Mouse (Mus musculus) gonadal fat pad, adult 2 months (tissue): Measurements from ENCODE around the gene Mob1b. TPM values are rescaled to one million over a fixed set of nuclear protein-coding genes. Genes with fewer than 3 reads are reported as not detected.

Experiments
- DNase-seq: peaks from one replicate; pipeline ENCODE4 v3.0.0-alpha.2; 2012; ENCODE audit warnings: low read depth
- polyA plus RNA-seq: library from polyadenylated mRNA; depleted of rRNA; stranded (reverse); fragments of >200 nt; gene quantifications from 2 replicates; pipeline ENCODE4 v1.2.3, GENCODE M21; 2012; rRNA removed

Mob1b gene
- polyA plus RNA-seq, 1 experiment: 5.4 TPM

DNA sequence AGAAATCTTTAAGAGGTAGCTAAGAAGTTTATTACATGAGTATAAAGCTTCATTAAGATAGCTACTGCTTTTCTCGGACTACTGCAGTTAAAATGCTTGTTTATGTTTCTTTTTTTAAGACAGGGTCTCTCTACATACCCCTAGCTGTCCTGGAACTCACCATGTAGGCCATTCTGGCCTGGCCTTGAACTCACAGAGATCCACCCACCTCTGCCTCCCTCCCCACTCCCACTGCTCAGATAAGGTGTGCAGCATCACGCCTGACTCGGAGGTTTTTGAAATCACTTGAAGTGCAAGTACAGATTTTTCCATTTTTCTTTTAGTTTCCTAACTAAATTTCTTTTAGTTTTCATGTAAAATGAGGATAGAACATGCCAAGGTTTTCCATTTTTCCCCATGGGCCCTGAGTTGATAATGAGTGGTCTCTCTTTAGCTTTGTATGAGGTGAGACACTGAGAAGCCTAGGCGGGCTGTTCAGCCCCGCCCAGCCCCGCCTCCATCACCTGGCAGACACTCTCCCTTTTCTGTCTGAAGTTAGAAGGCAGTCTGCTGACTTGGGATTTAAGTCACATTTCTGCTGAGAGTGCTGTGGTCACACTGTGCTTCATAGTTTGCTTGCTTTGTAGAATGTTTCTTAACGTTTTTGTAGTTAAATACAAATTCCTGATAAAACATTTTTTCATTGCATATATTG is 61.6 kb downstream of the Mob1b start:
- DNase-seq: no peak

DNA sequence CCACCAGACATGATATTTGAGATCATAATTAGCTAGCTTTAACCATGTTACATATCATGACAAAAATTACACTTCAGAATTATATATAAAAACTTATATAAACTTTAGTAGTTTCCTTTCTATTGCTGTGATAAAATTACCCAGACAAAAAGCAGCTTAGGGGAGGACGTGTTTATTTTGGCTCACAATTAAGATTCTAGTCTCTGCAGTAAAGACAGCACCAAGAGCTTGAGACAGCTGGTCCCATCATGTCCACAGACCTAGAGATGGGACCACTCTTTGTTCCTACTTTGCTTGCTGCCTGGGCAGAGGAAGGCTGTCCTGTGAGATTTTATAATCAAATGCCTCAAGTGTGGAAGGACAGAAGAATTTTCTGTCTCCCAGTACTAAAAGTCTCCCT is 64.4 kb downstream of the Mob1b start:
- DNase-seq: no peak

- no peak for DNase-seq
These were observed 70.0 kb downstream of the Mob1b start for GRCm38 (mm10) chr5:88790675-88791074.

- DNase-seq: no peak
These were observed 70.9 kb downstream of the Mob1b start for GRCm38 (mm10) chr5:88791256-88792245.

DNA sequence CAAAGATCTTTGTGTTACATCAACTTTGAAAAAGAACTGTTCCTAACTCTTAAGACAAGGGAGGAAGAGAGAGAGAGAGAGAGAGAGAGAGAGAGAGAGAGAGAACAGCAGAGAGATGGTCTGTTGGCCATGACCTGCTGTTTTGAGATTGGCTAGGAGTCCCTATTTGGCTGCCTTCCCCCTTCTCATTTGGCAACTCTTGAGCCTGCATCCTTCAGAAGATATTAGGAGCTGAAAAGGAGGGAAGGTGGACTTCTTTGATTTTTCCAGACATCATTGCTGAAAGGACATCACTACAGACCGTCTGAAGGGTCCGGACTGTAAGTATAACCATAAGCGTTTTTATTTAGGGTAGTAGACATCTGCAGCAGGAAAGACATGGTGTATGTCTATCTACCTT is 73.0 kb downstream of the Mob1b start:
- no peak for DNase-seq

DNA sequence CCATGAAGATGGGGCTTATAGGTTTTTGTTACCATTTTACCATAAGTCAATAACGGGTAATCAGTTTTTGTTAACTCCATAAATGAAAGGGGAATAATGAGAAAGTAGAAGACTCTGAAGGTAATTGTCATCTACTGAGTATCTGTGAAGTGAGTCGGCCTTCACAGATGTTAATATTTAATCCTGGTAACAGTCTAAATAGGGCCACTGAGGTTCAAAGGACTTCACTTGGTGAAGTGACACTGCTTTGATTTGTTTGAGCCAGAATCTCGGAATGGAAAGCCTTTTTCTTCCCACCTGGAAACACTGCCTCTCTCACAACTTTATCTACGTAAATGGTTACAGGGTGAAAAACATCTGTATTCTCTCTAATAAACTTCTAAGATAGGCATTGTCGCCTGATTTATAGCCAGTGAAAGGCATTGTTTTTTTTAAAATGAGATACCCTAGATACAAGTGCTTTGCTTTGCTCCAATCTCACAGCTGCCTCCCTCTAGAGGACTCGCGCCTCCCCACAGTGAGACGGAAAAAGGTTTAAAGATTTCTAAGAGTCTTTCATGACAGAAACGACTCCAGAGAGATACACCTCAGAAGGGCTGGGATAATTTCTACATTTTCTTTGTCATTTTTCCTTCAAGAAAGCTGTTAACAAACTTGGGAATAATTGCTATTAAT is 75.4 kb downstream of the Mob1b start:
- DNase-seq: no peak

GRCm38 (mm10) chr5:88796588-88796987 is 75.9 kb downstream of the Mob1b start:
- DNase-seq: no peak

DNA sequence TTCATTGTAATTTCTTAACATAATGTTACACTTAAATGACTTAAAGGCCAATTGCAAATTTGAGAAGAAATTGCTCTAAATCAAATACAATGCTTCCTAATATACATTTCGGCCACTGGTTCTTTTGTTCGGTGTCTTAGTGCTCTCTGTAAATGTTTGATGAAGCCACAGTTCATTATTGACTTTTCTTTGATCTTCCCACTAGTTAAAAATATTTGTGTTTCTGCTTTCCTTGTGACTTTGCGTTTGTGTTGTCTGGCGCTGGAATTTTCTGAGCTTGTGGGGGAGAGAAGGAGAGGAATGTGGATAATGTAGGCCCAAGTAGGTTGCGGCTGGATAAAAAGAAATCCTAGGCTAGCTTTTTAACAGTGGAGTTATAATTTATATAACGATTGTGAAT is 76.5 kb downstream of the Mob1b start:
- DNase-seq: no peak

- DNase-seq: no peak
These were observed 85.0 kb downstream of the Mob1b start for GRCm38 (mm10) chr5:88805616-88806015.

DNA sequence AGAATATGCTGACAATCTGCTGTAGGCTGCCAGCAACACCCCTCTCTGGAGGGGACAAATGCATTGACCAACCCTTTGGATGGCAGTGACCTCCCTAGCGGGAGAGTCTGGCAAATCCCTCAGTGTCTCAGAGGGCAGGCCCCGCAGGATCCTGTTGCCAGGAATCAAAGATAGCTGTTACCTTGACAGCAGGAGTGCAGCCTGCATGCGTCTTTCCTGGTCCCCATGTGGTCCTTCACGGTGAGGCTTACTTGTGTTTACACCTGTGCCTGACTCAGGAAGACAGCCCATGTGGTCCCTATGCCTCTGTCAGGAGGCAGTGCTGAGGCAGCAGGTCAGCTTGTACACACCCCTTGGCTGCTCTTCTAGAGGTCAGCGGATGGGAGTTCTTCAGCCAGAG is 85.6 kb downstream of the Mob1b start:
- no peak for DNase-seq

DNA sequence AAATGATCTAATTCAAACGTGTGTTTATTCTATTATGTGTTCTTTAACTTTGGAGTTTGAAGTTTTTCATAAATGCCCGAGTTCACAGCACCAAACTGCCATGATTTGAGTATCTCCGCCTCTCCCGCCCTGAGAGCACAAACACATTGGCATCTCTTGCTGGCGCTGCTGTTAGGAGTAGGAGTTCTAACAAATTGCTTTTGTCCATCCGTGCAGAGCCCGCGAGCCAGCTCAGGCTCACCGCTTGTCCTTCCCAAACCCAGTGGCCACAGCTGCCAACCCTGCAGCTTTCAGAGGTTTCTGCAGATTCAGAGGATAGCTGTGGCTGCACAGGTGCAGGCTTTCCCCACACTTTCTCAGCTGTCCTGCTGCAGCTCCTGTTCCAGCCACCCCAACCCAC is 86.7 kb downstream of the Mob1b start:
- no peak for DNase-seq

DNA sequence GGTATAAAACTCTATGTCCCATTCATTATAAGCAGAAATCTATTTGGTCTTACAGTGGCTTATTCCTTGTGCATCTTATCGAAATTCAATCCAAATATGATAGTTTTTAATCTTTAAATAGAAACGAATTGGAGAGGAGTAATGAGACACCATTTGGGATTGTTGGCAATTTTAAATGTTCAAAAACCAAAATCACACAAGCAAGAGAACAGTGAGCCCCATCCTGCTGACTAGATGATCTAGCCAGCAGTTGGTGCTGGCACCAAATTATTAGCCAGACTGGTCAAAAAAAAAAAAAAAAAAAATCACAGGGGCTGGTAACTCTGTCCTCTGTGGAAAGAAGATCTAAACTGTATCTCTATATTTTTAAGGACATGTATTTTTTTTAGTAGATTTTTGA is 92.5 kb downstream of the Mob1b start:
- no peak for DNase-seq

Other genes starting within 250 kb of the Mob1b start
- gene Enam, start 232.9 kb upstream of the Mob1b start, polyA plus RNA-seq: not detected in 2 replicates
- 1.9 and 2.4 TPM in 2 replicates for gene Jchain, start 193.0 kb upstream of the Mob1b start, polyA plus RNA-seq
- 9.4 and 12.9 TPM in 2 replicates for gene Utp3, start 166.4 kb upstream of the Mob1b start, polyA plus RNA-seq
- 5.2 and 6.7 TPM in 2 replicates for gene Rufy3, start 155.8 kb upstream of the Mob1b start, polyA plus RNA-seq
- 29.9 and 36.8 TPM in 2 replicates for gene Grsf1, start 44.7 kb upstream of the Mob1b start, polyA plus RNA-seq
- 3.0 and 3.7 TPM in 2 replicates for gene Dck, start 44.1 kb downstream of the Mob1b start, polyA plus RNA-seq
- 6.1 and 10.6 TPM in 2 replicates for gene Slc4a4, start 166.0 kb downstream of the Mob1b start, polyA plus RNA-seq